28 mouse cellular contexts compared by ENCODE assay signal in genomic region chr1:187842702-187843101, GRCm38 (mm10).
DNase-seq lines count a peak whose midpoint lies in the region; ATAC-seq and TF ChIP-seq lines count a peak whose summit lies in the region.
"Had no signal": no experiment of that assay in that cellular context is flagged by ENCODE, and none has a peak within 500 bp of the region (broad histone marks: within the 10 kb centered on the region; RNA-seq: fewer than 3 reads in every experiment).

No protein-coding gene starts in this region.

- H3K4me2 ChIP-seq in heart, embryonic 14.5 days (ENCODE audit: low read length), result no peak overlapping the region
- no peak overlapping the region for H3K4me2 ChIP-seq in lung, postnatal 0 days (replicated peaks; ENCODE audit: low read depth, low read length)
- H3K4me2 ChIP-seq: embryonic facial prominence, embryonic 15.5 days; forebrain, embryonic 12.5 days; hindbrain, embryonic 15.5 days; liver, embryonic 15.5 days; midbrain, embryonic 12.5 days; neural tube, embryonic 13.5 days had no signal

- H3K4me1 ChIP-seq in heart, adult 2 months (ENCODE audit: control insufficient read depth, insufficient read depth, low read length), result no peaks in the 10 kb centered on the region; the same call in 1 of the 2 replicates
- H3K4me1 ChIP-seq in heart, embryonic 14.5 days (ENCODE audit: control insufficient read depth in 2 of 2, insufficient read depth in 2 of 2, low read length in 2 of 2), result peaks cover 9 to 20% of the 10 kb centered on the region in 2 experiments
- no peaks in the 10 kb centered on the region for H3K4me1 ChIP-seq in lung, postnatal 0 days (ENCODE audit: insufficient read depth, low read depth, low read length)
- H3K4me1 ChIP-seq: embryonic facial prominence, embryonic 15.5 days; forebrain, embryonic 12.5 days; hindbrain, embryonic 15.5 days; liver, embryonic 15.5 days; megakaryocyte, embryonic 14.5 days; midbrain, embryonic 12.5 days; neural tube, embryonic 13.5 days had no signal

- no peak for TF ChIP-seq POLR2A in heart, adult 2 months (IDR thresholded peaks at IDR 0.05; ENCODE audit: insufficient read depth, low read depth, low read length)

- H3K27me3 ChIP-seq in heart, adult 2 months (ENCODE audit: control insufficient read depth, insufficient read depth, low read length), result no peaks in the 10 kb centered on the region
- no peaks in the 10 kb centered on the region for H3K27me3 ChIP-seq in heart, embryonic 14.5 days (ENCODE audit: control insufficient read depth, insufficient read depth, low read length)
- H3K27me3 ChIP-seq in lung, postnatal 0 days (replicated peaks; ENCODE audit: insufficient read depth, low read length), result no peaks in the 10 kb centered on the region
- H3K27me3 ChIP-seq: embryonic facial prominence, embryonic 15.5 days; hindbrain, embryonic 15.5 days; liver, embryonic 15.5 days; megakaryocyte, embryonic 14.5 days; neural tube, embryonic 13.5 days had no signal

- TF ChIP-seq CTCF in heart, adult 2 months (IDR thresholded peaks at IDR 0.05), result peak; percentile 22; the same call in 1 of the 2 replicates
- TF ChIP-seq CTCF in lung, postnatal 0 days (IDR thresholded peaks at IDR 0.05), result peak; percentile 30

- no peak overlapping the region for H3K4me3 ChIP-seq in heart, adult 2 months
- no peak overlapping the region for H3K4me3 ChIP-seq in heart, embryonic 14.5 days (ENCODE audit: control insufficient read depth in 1 of 2, insufficient read depth in 1 of 2, low read depth in 1 of 2, low read length in 2 of 2)
- H3K4me3 ChIP-seq in lung, postnatal 0 days (ENCODE audit: low read depth, low read length), result no peak overlapping the region
- H3K4me3 ChIP-seq: embryonic facial prominence, embryonic 10.5 days; embryonic facial prominence, embryonic 15.5 days; forebrain, embryonic 12.5 days; hindbrain, embryonic 10.5 days; hindbrain, embryonic 15.5 days; liver, embryonic 15.5 days; megakaryocyte, embryonic 14.5 days; midbrain, embryonic 12.5 days; neural tube, embryonic 13.5 days had no signal

- WGBS in heart, adult 2 months, result 77% methylated on average over 5 of the region's 5 CpGs
- 55% methylated on average over 5 of the region's 5 CpGs for WGBS in heart, embryonic 14.5 days
- WGBS in lung, postnatal 0 days, result 90% methylated on average over 5 of the region's 5 CpGs

- no peaks in the 10 kb centered on the region for H3K36me3 ChIP-seq in heart, adult 2 months (ENCODE audit: control insufficient read depth, insufficient read depth, low read length)
- H3K36me3 ChIP-seq in heart, embryonic 14.5 days (ENCODE audit: control insufficient read depth, insufficient read depth, low read length), result no peaks in the 10 kb centered on the region
- no peaks in the 10 kb centered on the region for H3K36me3 ChIP-seq in lung, postnatal 0 days (ENCODE audit: insufficient read depth, low read length)
- H3K36me3 ChIP-seq: embryonic facial prominence, embryonic 10.5 days; embryonic facial prominence, embryonic 15.5 days; forebrain, embryonic 12.5 days; G1E; hindbrain, embryonic 10.5 days; hindbrain, embryonic 15.5 days; liver, embryonic 15.5 days; midbrain, embryonic 12.5 days; neural tube, embryonic 13.5 days had no signal

- H3K9ac ChIP-seq in heart, adult 2 months (ENCODE audit: low read depth, low read length), result no peak overlapping the region
- H3K9ac ChIP-seq in heart, embryonic 14.5 days (ENCODE audit: low read length), result no peak overlapping the region
- no peak overlapping the region for H3K9ac ChIP-seq in lung, postnatal 0 days (replicated peaks; ENCODE audit: low read depth)
- H3K9ac ChIP-seq: embryonic facial prominence, embryonic 15.5 days; forebrain, embryonic 12.5 days; forebrain, postnatal 0 days; hindbrain, embryonic 15.5 days; liver, embryonic 15.5 days; midbrain, embryonic 12.5 days; neural tube, embryonic 13.5 days had no signal

- intact Hi-C loops in heart, adult 2 months (cut with DNase I), result no loop called here
- intact Hi-C loops in heart, postnatal 36 days (cut with DNase I), result no loop called here

- ATAC-seq in heart, embryonic 14.5 days (ENCODE audit: insufficient number of reproducible peaks, insufficient read depth, low FRiP score, low read depth), result no peak
- no peak for ATAC-seq in lung, postnatal 0 days
- ATAC-seq: forebrain, postnatal 0 days; inflammation-experienced regulatory T-cells, adult 6 months had no signal

- no peaks in the 10 kb centered on the region for H3K79me2 ChIP-seq in heart, adult 2 months (replicated peaks; ENCODE audit: control insufficient read depth, insufficient read depth, low read length)

- no peak overlapping the region for H3K27ac ChIP-seq in heart, adult 2 months
- peak overlapping the region; percentile 70 to 74 for H3K27ac ChIP-seq in heart, embryonic 14.5 days (replicated peaks in 1 of 2; ENCODE audit: control insufficient read depth in 1 of 2, insufficient read depth in 1 of 2, low read depth in 2 of 2, low read length in 2 of 2)
- no peak overlapping the region for H3K27ac ChIP-seq in lung, postnatal 0 days (ENCODE audit: low read length)
- H3K27ac ChIP-seq: embryonic facial prominence, embryonic 10.5 days; embryonic facial prominence, embryonic 15.5 days; forebrain, embryonic 12.5 days; hindbrain, embryonic 10.5 days; hindbrain, embryonic 15.5 days; liver, embryonic 15.5 days; midbrain, embryonic 12.5 days; neural tube, embryonic 13.5 days had no signal

- DNase-seq in heart, adult 2 months, result no peak
- DNase-seq in heart, adult 8-10 months (ENCODE audit: low spot score), result no peak
- DNase-seq in heart, postnatal 36 days, result no peak
- no peak for DNase-seq in lung, postnatal 0 days (ENCODE audit: low spot score)
- DNase-seq in lung, adult 18-20 months, result no peak
- DNase-seq in urinary bladder, postnatal 14 days (ENCODE audit: low spot score), result no peak
- DNase-seq: adrenal gland, adult 8-10 months; cerebellum, adult 8-10 months; cerebellum, postnatal 25 days; forebrain, postnatal 0 days; kidney, adult 2 months; kidney, postnatal 10 days; layer of hippocampus, postnatal 36 days; left cerebral cortex, postnatal 4 days; lung, postnatal 4 days; right cerebral cortex, postnatal 4 days had no signal

- H3K9me3 ChIP-seq in heart, embryonic 14.5 days (ENCODE audit: control insufficient read depth, low read length), result no peaks in the 10 kb centered on the region
- no peaks in the 10 kb centered on the region for H3K9me3 ChIP-seq in lung, postnatal 0 days (ENCODE audit: low read length)
- H3K9me3 ChIP-seq: embryonic facial prominence, embryonic 10.5 days; embryonic facial prominence, embryonic 15.5 days; forebrain, embryonic 12.5 days; hindbrain, embryonic 10.5 days; hindbrain, embryonic 15.5 days; liver, embryonic 15.5 days; midbrain, embryonic 12.5 days; neural tube, embryonic 13.5 days had no signal

- TF ChIP-seq EP300 in heart, adult 2 months (IDR thresholded peaks at IDR 0.05; ENCODE audit: insufficient read depth, low read depth, low read length), result no peak
- no peak for TF ChIP-seq EP300 in lung, postnatal 0 days (IDR thresholded peaks at IDR 0.05)

Comparison
In these comparisons a context has a peak if more than half of its experiments do, and no peak if none do; other contexts are left out.
1. H3K27ac ChIP-seq: peak in heart, embryonic 14.5 days (2 of 2); none in heart, adult 2 months (single experiment) and lung, postnatal 0 days (single experiment).